Mouse (Mus musculus) granulocyte monocyte progenitor cell, adult 5-6 weeks (primary cell): ENCODE results near the gene Fam221a. TPM values are rescaled to one million over a fixed set of nuclear protein-coding genes. Genes with fewer than 3 reads are reported as not detected.
"Not testable (repeated sequence)": the region's sequence is repeated elsewhere in the genome, so short reads cannot be mapped to it uniquely, and the experiment has no call there.

Experiments
- ATAC-seq: replicated peaks from 2 replicates; pipeline ENCODE4 v1.8.0; 2016; ENCODE audit warnings: mild to moderate bottlenecking, moderate TSS enrichment, inconsistent platforms; ENCODE audit not compliant: poor library complexity, severe bottlenecking
- total RNA-seq, 2 experiments: library from RNA; stranded (forward) in 1 of 2; stranded (reverse) in 1 of 2; fragments of 200-712, 200-1000 nt in 1 of 2; fragments of >200 nt in 1 of 2; fragmentation: Nextera tagmentation in 1 of 2; gene quantifications; 2 replicates each; pipeline ENCODE4 v1.2.3; 2014 to 2017

Fam221a gene
- total RNA-seq, 2 experiments from 2014 or later = 2.7 to 9.7 TPM

GRCm38 (mm10) chr6:49373943-49374342 is 6.4 kb downstream of the Fam221a start:
- ATAC-seq = no peak

DNA sequence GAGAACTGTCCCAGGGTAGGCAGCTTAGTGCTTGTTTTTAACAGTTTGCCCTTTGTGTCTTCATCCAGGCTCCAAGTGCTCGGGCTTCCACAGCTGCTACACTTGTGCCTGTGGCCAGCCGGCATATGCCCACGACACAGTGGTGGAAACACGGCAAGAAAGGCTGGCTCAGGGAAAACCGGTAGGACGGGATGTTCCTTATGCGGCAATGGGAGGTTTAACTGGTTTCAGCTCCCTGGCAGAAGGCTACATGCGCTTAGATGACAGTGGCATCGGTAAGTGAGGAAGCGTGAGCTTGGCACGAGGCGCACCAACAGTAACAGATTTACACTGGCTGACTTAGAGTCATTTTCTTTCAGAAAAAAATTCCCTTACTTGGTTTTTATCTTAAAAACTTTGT is 10.8 kb downstream of the Fam221a start:
- no peak for ATAC-seq

DNA sequence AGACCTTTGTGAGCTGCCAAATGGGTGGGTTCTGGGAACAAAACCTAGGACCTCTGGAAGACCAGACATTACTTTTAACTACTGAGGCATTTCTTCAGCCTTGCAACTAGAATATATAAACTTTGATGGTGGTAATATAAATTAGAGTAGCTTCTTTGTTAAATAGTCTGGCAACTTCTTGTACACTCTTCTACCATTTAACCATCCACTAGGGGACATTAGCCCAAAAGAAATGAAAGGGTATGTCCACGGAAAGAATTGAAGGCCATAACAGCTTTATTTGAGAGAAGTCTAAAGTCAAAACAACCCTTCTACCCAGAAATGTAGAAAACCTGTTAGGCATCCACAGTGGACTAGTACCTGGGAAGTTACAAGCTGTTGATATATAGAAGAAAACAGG is 26.7 kb downstream of the Fam221a start:
- ATAC-seq = no peak

GRCm38 (mm10) chr6:49395316-49395715 is 27.8 kb downstream of the Fam221a start, which contains the start of gene Stk31:
Stk31 (plus strand) TSS chr6:49395604.
- no peak for ATAC-seq

DNA sequence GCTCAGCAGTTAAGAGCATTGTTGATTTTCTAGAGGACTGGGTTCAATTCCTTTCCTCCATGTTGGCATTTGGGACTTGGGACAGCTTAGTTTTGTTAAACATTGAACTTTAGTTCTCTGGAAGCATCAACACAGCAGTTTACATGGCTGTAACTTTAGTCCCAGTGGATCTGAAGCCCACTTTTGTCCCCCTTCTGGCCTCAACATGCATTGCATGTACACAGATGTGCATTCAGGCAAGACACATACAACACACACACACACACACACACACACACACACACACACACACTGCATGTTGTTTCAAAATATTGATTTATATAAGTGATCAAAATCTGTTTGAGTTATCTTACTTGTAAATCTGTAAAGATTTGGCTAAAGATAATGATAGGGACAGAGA is 29.9 kb downstream of the Fam221a start:
- no peak; the same call in 1 of the 2 replicates for ATAC-seq

GRCm38 (mm10) chr6:49398365-49398764 is 30.8 kb downstream of the Fam221a start:
- ATAC-seq = no peak; the same call in 1 of the 2 replicates

- ATAC-seq = no peak
These were observed 43.3 kb downstream of the Fam221a start for GRCm38 (mm10) chr6:49410830-49411229.

GRCm38 (mm10) chr6:49412967-49413366 is 45.4 kb downstream of the Fam221a start:
- not testable (repeated sequence) for ATAC-seq

DNA sequence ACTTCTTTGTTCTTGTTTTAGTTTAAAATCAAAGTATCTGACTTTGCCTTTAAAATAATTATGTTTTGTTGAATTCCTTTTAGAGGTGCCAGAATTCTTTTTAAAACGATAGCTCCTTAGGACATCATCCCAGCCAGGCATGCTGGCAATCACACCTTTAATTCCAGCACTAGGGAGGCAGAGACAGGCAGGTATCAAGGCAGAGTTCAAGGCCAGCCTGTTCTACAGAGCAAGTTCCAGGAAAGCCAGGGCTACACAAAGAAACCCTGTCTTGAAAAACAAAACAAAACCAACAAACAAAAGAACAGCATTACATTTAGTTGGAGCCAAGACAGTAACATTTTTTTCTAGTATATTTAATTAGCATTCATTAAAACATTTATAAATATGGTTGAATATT is 48.4 kb downstream of the Fam221a start:
- ATAC-seq = no peak

- no peak for ATAC-seq
These were observed 69.8 kb downstream of the Fam221a start for GRCm38 (mm10) chr6:49437306-49437705.

Other genes starting within 250 kb of the Fam221a start
- gene Igf2bp3, start 152.8 kb upstream of the Fam221a start, total RNA-seq (2014; fragmentation: Nextera tagmentation) = 0.26 TPM in 1 of 2 replicates, not detected in the other
- under 0.01 and 0.09 TPM in 2 replicates for gene Igf2bp3, start 152.8 kb upstream of the Fam221a start, total RNA-seq (2017)
- 171 and 173 TPM in 2 replicates for gene Tra2a, start 103.7 kb upstream of the Fam221a start, total RNA-seq (2014; fragmentation: Nextera tagmentation)
- 179 and 205 TPM in 2 replicates for gene Tra2a, start 103.7 kb upstream of the Fam221a start, total RNA-seq (2017)
- 2.7 and 6.0 TPM in 2 replicates for gene Ccdc126, start 48.5 kb upstream of the Fam221a start, total RNA-seq (2014; fragmentation: Nextera tagmentation)
- 5.0 and 7.5 TPM in 2 replicates for gene Ccdc126, start 48.5 kb upstream of the Fam221a start, total RNA-seq (2017)
- not detected in 2 replicates for gene Stk31, start 27.9 kb downstream of the Fam221a start, total RNA-seq (2014; fragmentation: Nextera tagmentation)
- gene Stk31, start 27.9 kb downstream of the Fam221a start, total RNA-seq (2017) = not detected in 2 replicates